Mouse (Mus musculus) brain, embryonic 14.5 days (tissue): ENCODE measurements at regions not wholly inside any gene's neighbourhood (a gene's known extent, or its start where the extent isn't known, plus 50 kb on each side); places are given as distances from the start of the nearest gene placed in this dataset.

Experiments
- CTCF ChIP-seq: fragments of 200-500 bp; IDR thresholded peaks from 2 replicates; pipeline ENCODE4 v1.5.1; 2012; ENCODE audit warnings: inconsistent platforms, mild to moderate bottlenecking, moderate library complexity, borderline replicate concordance; ENCODE audit not compliant: insufficient read depth, insufficient read length; ENCODE audit errors: extremely low read depth
- POLR2A ChIP-seq: fragments of 200-500 bp; IDR thresholded peaks from 2 replicates; pipeline ENCODE4 v1.6.1; 2012; ENCODE audit warnings: mild to moderate bottlenecking, inconsistent platforms, borderline replicate concordance; ENCODE audit not compliant: poor library complexity, insufficient read depth, insufficient read length, severe bottlenecking; ENCODE audit errors: extremely low read depth

- no peak for TF ChIP-seq POLR2A
- no peak for TF ChIP-seq CTCF
These were observed 226.7 kb downstream of the Skap2 start for GRCm38 (mm10) chr6:51785615-51786014.
